ENCODE assay signal across 9 mouse cellular contexts in genomic region chr1:133685749-133686519, GRCm38 (mm10). TPM values are rescaled to one million over a fixed set of nuclear protein-coding genes. Genes with fewer than 3 reads are reported as not detected.
DNase-seq lines count a peak whose midpoint lies in the region; ATAC-seq and TF ChIP-seq lines count a peak whose summit lies in the region.
"Had no signal": no experiment of that assay in that cellular context is flagged by ENCODE, and none has a peak within 500 bp of the region (broad histone marks: within the 10 kb centered on the region; RNA-seq: fewer than 3 reads in every experiment).

No protein-coding gene starts in this region.

- no peak overlapping the region for H3K9ac ChIP-seq in embryonic facial prominence, embryonic 14.5 days (ENCODE audit: low read depth, low read length)
- H3K9ac ChIP-seq in intestine, postnatal 0 days (ENCODE audit: low read depth, low read length) = no peak overlapping the region

- 0 out of 2 replicates have a peak overlapping the region, but pooled peaks have one; percentile 29 for H3K27ac ChIP-seq in embryonic facial prominence, embryonic 14.5 days (replicated peaks; ENCODE audit: low read depth, low read length)
- no peak overlapping the region for H3K27ac ChIP-seq in embryonic facial prominence, embryonic 10.5 days (replicated peaks)
- 0 out of 2 replicates have a peak overlapping the region, but pooled peaks have one; percentile 12 for H3K27ac ChIP-seq in brown adipose tissue, adult 24 weeks (replicated peaks; ENCODE audit: low read depth, low read length)
- H3K27ac ChIP-seq in intestine, postnatal 0 days (ENCODE audit: low read depth, low read length) = peak overlapping the region; percentile 51

- no peaks in the 10 kb centered on the region for H3K9me3 ChIP-seq in embryonic facial prominence, embryonic 14.5 days (ENCODE audit: control insufficient read depth, low read length)
- H3K9me3 ChIP-seq in embryonic facial prominence, embryonic 10.5 days = no peaks in the 10 kb centered on the region
- H3K9me3 ChIP-seq in intestine, postnatal 0 days (ENCODE audit: control insufficient read depth) = no peaks in the 10 kb centered on the region

- ATAC-seq in embryonic facial prominence, embryonic 14.5 days (ENCODE audit: low read depth) = 0 out of 2 replicates have a peak, but pooled peaks have one; percentile 47
- peak; percentile 96 for ATAC-seq in intestine, postnatal 0 days

- H3K4me1 ChIP-seq in embryonic facial prominence, embryonic 14.5 days (ENCODE audit: control insufficient read depth, insufficient read depth, low read length) = no peaks in the 10 kb centered on the region; the same call in none of the 2 replicates
- H3K4me1 ChIP-seq in embryonic facial prominence, embryonic 10.5 days = peaks cover 13% of the 10 kb centered on the region
- H3K4me1 ChIP-seq in brown adipose tissue, adult 24 weeks (ENCODE audit: control insufficient read depth, insufficient read depth, insufficient read length, low read length) = peaks cover 3% of the 10 kb centered on the region; the same call in 1 of the 2 replicates
- H3K4me1 ChIP-seq in intestine, postnatal 0 days (replicated peaks; ENCODE audit: control insufficient read depth, insufficient read depth, low read length) = no peaks in the 10 kb centered on the region
- H3K4me1 ChIP-seq in lung, adult 2 months (ENCODE audit: control insufficient read depth, insufficient read depth, low read length) = no peaks in the 10 kb centered on the region

- H3K36me3 ChIP-seq in embryonic facial prominence, embryonic 14.5 days (ENCODE audit: control insufficient read depth, insufficient read depth, low read length) = no peaks in the 10 kb centered on the region
- no peaks in the 10 kb centered on the region for H3K36me3 ChIP-seq in embryonic facial prominence, embryonic 10.5 days (replicated peaks)
- H3K36me3 ChIP-seq in intestine, postnatal 0 days (ENCODE audit: control insufficient read depth, insufficient read depth) = no peaks in the 10 kb centered on the region

- H3K4me2 ChIP-seq in embryonic facial prominence, embryonic 14.5 days (ENCODE audit: low read depth, low read length) = no peak overlapping the region
- H3K4me2 ChIP-seq in intestine, postnatal 0 days (replicated peaks; ENCODE audit: low read depth) = peak overlapping the region; percentile 14

- no peak for TF ChIP-seq POLR2A in lung, adult 2 months (IDR thresholded peaks at IDR 0.05; ENCODE audit: borderline replicate concordance, extremely low read depth, low read depth, low read length)

- H3K4me3 ChIP-seq in embryonic facial prominence, embryonic 14.5 days (ENCODE audit: low read depth, low read length) = no peak overlapping the region
- no peak overlapping the region for H3K4me3 ChIP-seq in embryonic facial prominence, embryonic 10.5 days
- no peak overlapping the region for H3K4me3 ChIP-seq in brown adipose tissue, adult 24 weeks (ENCODE audit: insufficient read depth, low read depth, low read length)
- no peak overlapping the region for H3K4me3 ChIP-seq in intestine, postnatal 0 days (ENCODE audit: low read depth, low read length)
- no peak overlapping the region for H3K4me3 ChIP-seq in lung, adult 2 months (replicated peaks; ENCODE audit: extremely low read depth, low read depth, low read length)

- peak; percentile 71 for DNase-seq in embryonic facial prominence, embryonic 14.5 days (ENCODE audit: low spot score)
- DNase-seq in embryonic facial prominence, embryonic 10.5 days (ENCODE audit: low spot score) = no peak
- peak; percentile 34 for DNase-seq in lung, adult 2 months
- DNase-seq in right cerebral cortex, postnatal 25 days = no peak
- no peak for DNase-seq in T-cell, adult 2 months (ENCODE audit: low spot score)
- DNase-seq in right cerebral cortex, postnatal 36 days (ENCODE audit: low spot score in 2 of 2) = no peak

- H3K27me3 ChIP-seq in embryonic facial prominence, embryonic 14.5 days (replicated peaks; ENCODE audit: control insufficient read depth, insufficient read depth, low read length) = no peaks in the 10 kb centered on the region
- H3K27me3 ChIP-seq in embryonic facial prominence, embryonic 10.5 days (replicated peaks; ENCODE audit: low read depth, poor library complexity, severe bottlenecking) = no peaks in the 10 kb centered on the region
- H3K27me3 ChIP-seq in intestine, postnatal 0 days (replicated peaks; ENCODE audit: control insufficient read depth, insufficient read depth, low read length) = no peaks in the 10 kb centered on the region

- no peak for TF ChIP-seq CTCF in intestine, postnatal 0 days (IDR thresholded peaks at IDR 0.05; ENCODE audit: low read depth)
- no peak for TF ChIP-seq CTCF in lung, adult 2 months (IDR thresholded peaks at IDR 0.05; ENCODE audit: insufficient read depth, low read length)

- WGBS in embryonic facial prominence, embryonic 14.5 days = 59% methylated on average over 10 of the region's 10 CpGs
- WGBS in embryonic facial prominence, embryonic 10.5 days = 83% methylated on average over 10 of the region's 10 CpGs
- WGBS in intestine, postnatal 0 days = 50% methylated on average over 10 of the region's 10 CpGs
- 51% methylated on average over 10 of the region's 10 CpGs for WGBS in lung, adult 2 months

RNA-seq across cellular contexts. Expression of gene Lax1, which starts 4.0 kb away (rescaled TPM):
- polyA plus RNA-seq in embryonic facial prominence, embryonic 14.5 days (2014; fragmentation: Nextera tagmentation; extraction: Ambion mirVana) = 0.11 and 0.80 TPM in 2 replicates
- 0.16 and 0.39 TPM in 2 replicates for polyA plus RNA-seq in embryonic facial prominence, embryonic 10.5 days (2016; fragmentation: Nextera tagmentation; extraction: Ambion mirVana)
- polyA plus RNA-seq in brown adipose tissue, adult 24 weeks (2012; ENCODE audit: insufficient read depth, insufficient read length, missing spikeins) = not detected in 2 replicates
- 0.38 and 0.47 TPM in 2 replicates for polyA plus RNA-seq in intestine, postnatal 0 days (2015; fragmentation: Nextera tagmentation; extraction: Ambion mirVana)
- 1.6 and 2.5 TPM in 2 replicates for polyA plus RNA-seq in lung, adult 2 months (2012; rRNA removed)

RNA-seq across cellular contexts. Expression of gene Gm38394, which starts 24.8 kb away (rescaled TPM):
- 11.0 and 11.5 TPM in 2 replicates for polyA plus RNA-seq in embryonic facial prominence, embryonic 14.5 days (2014; fragmentation: Nextera tagmentation; extraction: Ambion mirVana)
- 5.0 and 6.3 TPM in 2 replicates for polyA plus RNA-seq in embryonic facial prominence, embryonic 10.5 days (2016; fragmentation: Nextera tagmentation; extraction: Ambion mirVana)
- polyA plus RNA-seq in brown adipose tissue, adult 24 weeks (2012; ENCODE audit: insufficient read depth, insufficient read length, missing spikeins) = 4.6 and 5.4 TPM in 2 replicates
- polyA plus RNA-seq in intestine, postnatal 0 days (2015; fragmentation: Nextera tagmentation; extraction: Ambion mirVana) = 1.9 and 2.5 TPM in 2 replicates
- 3.4 and 5.3 TPM in 2 replicates for polyA plus RNA-seq in lung, adult 2 months (2012; rRNA removed)

RNA-seq across cellular contexts. Expression of gene Zbed6, which starts 25.2 kb away (rescaled TPM):
- polyA plus RNA-seq in embryonic facial prominence, embryonic 14.5 days (2014; fragmentation: Nextera tagmentation; extraction: Ambion mirVana) = not detected in 2 replicates
- not detected in 2 replicates for polyA plus RNA-seq in embryonic facial prominence, embryonic 10.5 days (2016; fragmentation: Nextera tagmentation; extraction: Ambion mirVana)
- 0.79 and 1.2 TPM in 2 replicates for polyA plus RNA-seq in brown adipose tissue, adult 24 weeks (2012; ENCODE audit: insufficient read depth, insufficient read length, missing spikeins)
- 0.90 and 0.93 TPM in 2 replicates for polyA plus RNA-seq in intestine, postnatal 0 days (2015; fragmentation: Nextera tagmentation; extraction: Ambion mirVana)
- 2.0 and 4.6 TPM in 2 replicates for polyA plus RNA-seq in lung, adult 2 months (2012; rRNA removed)
- polyA plus RNA-seq: embryonic facial prominence, embryonic 11.5 days had no signal

Comparison
In these comparisons a context has a peak if more than half of its experiments do, and no peak if none do; other contexts are left out.
1. DNase-seq: peak in embryonic facial prominence, embryonic 14.5 days (single experiment) and lung, adult 2 months (single experiment); none in embryonic facial prominence, embryonic 10.5 days (single experiment), right cerebral cortex, postnatal 25 days (single experiment), T-cell, adult 2 months (single experiment) and right cerebral cortex, postnatal 36 days (0 of 2).